Mouse (Mus musculus) thymus, postnatal 4 days (tissue): ENCODE data around the gene Adal.

Source experiments
- DNase-seq: peaks from one replicate; pipeline ENCODE4 v3.0.0; 2021

The Adal gene

GRCm38 (mm10) chr2:121178828-121179479 is 38.7 kb downstream of the Adal start:
- no peak for DNase-seq

GRCm38 (mm10) chr2:121183431-121183830 is 43.2 kb downstream of the Adal start:
- no peak for DNase-seq

DNA sequence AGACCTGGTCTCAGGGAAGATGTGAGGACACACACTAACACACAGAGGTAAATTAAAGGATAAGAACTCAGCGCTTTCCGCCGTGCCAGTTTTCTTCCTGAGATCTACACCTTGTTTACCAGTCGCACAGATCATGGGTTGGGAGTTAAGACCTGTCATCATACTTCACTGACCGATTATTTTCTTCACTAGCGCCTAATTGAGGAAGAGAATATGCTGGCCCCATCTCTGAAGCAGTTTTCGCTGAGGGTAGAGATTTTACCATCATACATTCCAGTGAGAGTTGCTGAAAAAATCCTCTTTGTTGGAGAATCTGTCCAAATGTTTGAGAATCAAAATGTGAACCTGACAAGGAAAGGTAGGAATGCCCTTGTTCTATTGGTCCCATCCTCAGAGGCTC is 43.9 kb downstream of the Adal start:
- DNase-seq: no peak

DNA sequence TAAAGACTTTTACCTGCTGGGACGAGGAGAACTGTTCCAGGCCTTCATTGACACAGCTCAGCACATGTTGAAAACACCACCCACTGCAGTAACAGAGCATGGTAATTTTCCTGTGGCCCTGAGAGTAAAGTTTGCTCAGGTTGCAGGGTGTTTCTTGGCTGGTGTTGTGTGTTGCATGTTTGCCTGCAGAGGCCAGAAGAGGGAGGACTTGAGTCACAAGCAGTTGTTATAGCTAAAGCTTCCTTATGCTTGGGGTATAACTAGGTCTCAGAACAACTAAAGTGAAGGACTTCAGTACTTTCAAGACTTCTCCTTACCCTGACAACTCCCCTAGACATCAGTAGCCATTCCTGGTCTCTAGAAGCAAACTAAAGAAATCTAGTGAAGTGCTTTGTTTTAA is 48.3 kb downstream of the Adal start:
- DNase-seq: no peak

DNA sequence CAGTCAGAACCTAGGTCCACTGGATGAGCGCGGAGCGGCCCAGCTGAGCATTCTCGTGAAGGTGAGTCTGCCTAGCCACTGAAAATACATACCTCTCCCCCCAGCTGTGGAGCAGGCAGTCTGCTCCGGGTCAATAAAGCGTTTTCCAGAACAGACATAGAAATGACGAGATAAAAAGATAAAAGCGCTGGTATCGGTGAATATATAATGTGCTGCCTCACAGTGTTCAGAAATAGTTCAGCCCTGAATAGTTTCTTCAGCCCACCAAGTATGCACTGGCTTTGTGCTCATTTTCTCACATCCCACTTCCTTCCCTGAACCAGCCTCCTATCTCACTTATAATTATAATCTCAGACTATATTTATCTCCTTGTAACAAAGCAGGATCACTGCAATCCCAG is 55.2 kb downstream of the Adal start:
- DNase-seq: no peak

DNA sequence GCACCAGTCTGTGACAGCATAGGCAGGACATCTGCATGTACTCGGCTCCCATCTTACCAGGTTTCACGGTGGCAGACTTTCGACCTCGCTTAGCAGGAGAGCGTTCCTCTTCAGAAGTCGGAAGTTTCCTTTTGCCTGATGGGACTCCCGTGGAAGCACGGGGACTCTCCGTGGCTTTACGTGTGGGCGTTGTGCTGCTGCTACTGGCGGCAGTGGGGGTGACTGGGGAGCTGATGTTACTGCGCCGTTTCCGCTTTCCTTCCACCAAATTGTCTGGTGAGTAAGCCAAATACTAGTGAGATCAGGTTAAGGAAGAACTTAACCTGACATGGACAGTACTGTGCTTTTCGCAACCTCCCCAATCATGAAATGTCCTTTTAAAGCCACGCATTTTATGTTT is 64.0 kb downstream of the Adal start:
- no peak for DNase-seq
